Mouse (Mus musculus) yolk sac, embryonic 10.5 days (tissue): Measurements from ENCODE around the gene Trabd.

Experiments
- DNase-seq: peaks from one replicate; pipeline ENCODE4 v3.0.0-alpha.2; 2017; ENCODE audit warnings: low spot score

Trabd gene

GRCm38 (mm10) chr15:89127364-89127940, 52.5 kb downstream of the Trabd start:
- no peak for DNase-seq

- peak; percentile 83 for DNase-seq
These were observed 53.7 kb downstream of the Trabd start, which contains the start of gene Hdac10 for GRCm38 (mm10) chr15:89128382-89129350. Hdac10 (minus strand) TSS chr15:89128700.

GRCm38 (mm10) chr15:89130245-89130644, 55.3 kb downstream of the Trabd start:
- no peak for DNase-seq

- DNase-seq, result no peak
These were observed 56.4 kb downstream of the Trabd start for GRCm38 (mm10) chr15:89131316-89131715.
